Mouse (Mus musculus): ENCODE data around the gene Prss44. TPM values are rescaled to one million over a fixed set of nuclear protein-coding genes. Genes with fewer than 3 reads are reported as not detected.

The Prss44 gene
- not detected for polyA plus RNA-seq (2012; fragmentation: generic; extraction: Trizol)
- long read RNA-seq, experiment 1: 0 reads
- long read RNA-seq, experiment 2: 0 reads

DNA sequence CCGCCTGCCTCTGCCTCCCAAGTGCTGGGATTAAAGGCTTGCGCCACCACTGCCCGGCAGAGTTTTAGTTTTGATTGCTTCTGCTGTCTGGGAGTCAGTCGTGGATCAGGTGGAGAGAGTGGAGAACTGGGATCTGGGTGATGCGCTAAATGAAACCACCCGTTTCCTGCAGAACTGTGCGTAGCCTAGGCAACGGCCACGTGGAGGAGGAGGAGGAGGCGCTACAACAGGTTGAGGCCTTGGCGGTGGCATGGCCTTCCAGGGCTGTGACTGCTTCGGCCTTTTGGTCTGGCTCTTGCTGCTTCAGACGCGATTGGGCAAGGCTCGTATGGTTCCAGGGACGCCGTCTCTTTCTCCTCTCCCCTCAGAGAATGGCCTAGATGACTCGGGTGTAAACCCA, at the start of gene Prss44:
Gene Prss44 (plus strand): TSS at position 206 of the 400 bp plus-strand sequence.
- peaks cover 22% of the 10 kb centered on the region for H3K27me3 ChIP-seq (ENCODE audit: control insufficient read depth, insufficient read depth, insufficient read length)
- no peak within 1 kb of the TSS for H3ac ChIP-seq (ENCODE audit: control insufficient read depth, insufficient read length, low read depth)
- no peaks in the 10 kb centered on the region for H3K36me3 ChIP-seq (ENCODE audit: control insufficient read depth, insufficient read depth)
- no peak within 1 kb of the TSS for H3K4me3 ChIP-seq (ENCODE audit: insufficient read depth, poor library complexity, severe bottlenecking)
- no peak for TF ChIP-seq USF1 (IDR thresholded peaks at IDR 0.05; ENCODE audit: low read depth)
- TF ChIP-seq MAX (IDR thresholded peaks at IDR 0.05): no peak
- TF ChIP-seq MYOD1 (IDR thresholded peaks at IDR 0.05; ENCODE audit: control insufficient read depth, insufficient read length, low read depth): no peak
- no peak for TF ChIP-seq FOSL1 (IDR thresholded peaks at IDR 0.05; ENCODE audit: insufficient read depth, low read length, poor library complexity, severe bottlenecking)
- no peak for TF ChIP-seq CTCF (IDR thresholded peaks at IDR 0.05; ENCODE audit: control insufficient read depth, insufficient read depth, insufficient read length)
- no peak for TF ChIP-seq CEBPB (IDR thresholded peaks at IDR 0.05; ENCODE audit: low read depth)
- TF ChIP-seq MYOG (IDR thresholded peaks at IDR 0.05; ENCODE audit: control insufficient read depth, extremely low read depth, insufficient read length): no peak
- no peaks in the 10 kb centered on the region for H3K79me2 ChIP-seq (ENCODE audit: control insufficient read depth, insufficient read depth)
- H3K79me3 ChIP-seq (ENCODE audit: low read depth): no peaks in the 10 kb centered on the region

DNA sequence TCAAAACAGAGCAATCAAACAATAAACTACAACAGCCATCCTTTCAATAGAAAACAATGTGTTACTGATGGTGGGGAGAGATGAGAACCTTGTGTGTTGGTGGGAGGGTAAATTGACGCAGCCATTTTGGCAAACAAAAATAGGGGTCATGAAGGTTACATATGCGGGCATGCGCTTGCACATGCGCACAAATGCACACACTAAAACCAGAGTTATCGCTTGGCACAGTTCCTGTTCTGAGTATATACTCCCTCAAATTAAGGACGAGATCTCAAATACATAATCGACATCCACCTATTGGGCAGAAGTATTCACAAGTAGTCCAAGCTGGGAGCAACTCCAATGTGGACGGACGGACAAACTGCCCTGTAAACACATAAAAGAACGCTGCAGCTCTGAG, 41.5 kb upstream of the Prss44 start:
- Histone ChIP-seq H3ac (ENCODE audit: control insufficient read depth, insufficient read length, low read depth) (no peak overlapping the region), H3K4me3 (ENCODE audit: insufficient read depth, poor library complexity, severe bottlenecking) (no peak overlapping the region), H3K27me3 (ENCODE audit: control insufficient read depth, insufficient read depth, insufficient read length) (peaks cover 46% of the 10 kb centered on the region), H3K36me3 (ENCODE audit: control insufficient read depth, insufficient read depth) (no peaks in the 10 kb centered on the region), H3K79me3 (ENCODE audit: low read depth) (no peaks in the 10 kb centered on the region), H3K79me2 (ENCODE audit: control insufficient read depth, insufficient read depth) (no peaks in the 10 kb centered on the region)
- TF ChIP-seq MYOD1 (IDR thresholded peaks at IDR 0.05; ENCODE audit: control insufficient read depth, insufficient read length, low read depth): no peak

DNA sequence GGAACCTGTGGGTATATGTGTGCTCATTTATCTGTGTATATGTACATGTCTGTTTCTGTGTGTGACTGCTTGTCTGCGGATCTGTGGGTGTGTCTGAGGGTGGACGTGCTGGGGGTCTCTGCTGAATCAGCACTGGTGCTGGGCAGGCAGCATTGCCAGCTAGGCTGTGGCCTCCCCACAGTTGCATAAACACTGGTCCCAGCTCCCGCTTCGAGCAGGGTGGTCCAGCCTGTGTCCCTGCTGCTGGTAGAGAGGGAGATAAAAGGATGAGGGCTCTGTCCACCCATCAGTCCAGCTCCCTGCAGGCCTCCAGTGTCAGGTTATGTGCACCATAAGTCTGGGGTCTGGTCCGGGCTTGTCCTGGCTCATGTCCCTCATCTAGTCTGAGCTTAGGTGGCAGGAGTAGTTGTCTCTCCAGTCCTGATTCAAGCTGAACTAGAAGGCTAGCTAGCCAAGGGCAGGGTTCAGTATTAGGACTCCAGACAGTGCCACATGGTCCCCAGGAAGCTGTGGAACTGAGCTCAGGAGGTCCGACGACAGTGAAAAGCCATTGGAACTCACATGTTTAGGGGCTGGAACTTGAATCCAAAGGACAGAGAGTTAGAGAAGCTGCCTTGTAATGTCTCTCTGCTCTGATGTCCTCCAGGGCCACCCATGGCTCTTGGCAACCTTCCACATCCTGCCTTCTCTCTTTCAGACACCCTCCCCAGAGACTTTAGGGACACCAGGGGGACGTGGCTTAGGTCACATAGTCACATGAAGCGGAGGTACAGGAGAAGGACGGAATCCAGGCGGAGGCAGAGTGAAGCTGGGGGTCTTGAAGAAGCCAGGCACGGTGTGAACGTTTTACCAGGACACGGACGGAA, 39.2 kb upstream of the Prss44 start:
- no peaks in the 10 kb centered on the region for H3K79me2 ChIP-seq (ENCODE audit: control insufficient read depth, insufficient read depth)
- no peaks in the 10 kb centered on the region for H3K36me3 ChIP-seq (ENCODE audit: control insufficient read depth, insufficient read depth)
- H3K79me3 ChIP-seq (ENCODE audit: low read depth): no peaks in the 10 kb centered on the region
- H3ac ChIP-seq (ENCODE audit: control insufficient read depth, insufficient read length, low read depth): no peak overlapping the region
- peaks cover 36% of the 10 kb centered on the region for H3K27me3 ChIP-seq (ENCODE audit: control insufficient read depth, insufficient read depth, insufficient read length)
- TF ChIP-seq CTCF (IDR thresholded peaks at IDR 0.05; ENCODE audit: control insufficient read depth, insufficient read depth, insufficient read length): no peak
- no peak overlapping the region for H3K4me3 ChIP-seq (ENCODE audit: insufficient read depth, poor library complexity, severe bottlenecking)

DNA sequence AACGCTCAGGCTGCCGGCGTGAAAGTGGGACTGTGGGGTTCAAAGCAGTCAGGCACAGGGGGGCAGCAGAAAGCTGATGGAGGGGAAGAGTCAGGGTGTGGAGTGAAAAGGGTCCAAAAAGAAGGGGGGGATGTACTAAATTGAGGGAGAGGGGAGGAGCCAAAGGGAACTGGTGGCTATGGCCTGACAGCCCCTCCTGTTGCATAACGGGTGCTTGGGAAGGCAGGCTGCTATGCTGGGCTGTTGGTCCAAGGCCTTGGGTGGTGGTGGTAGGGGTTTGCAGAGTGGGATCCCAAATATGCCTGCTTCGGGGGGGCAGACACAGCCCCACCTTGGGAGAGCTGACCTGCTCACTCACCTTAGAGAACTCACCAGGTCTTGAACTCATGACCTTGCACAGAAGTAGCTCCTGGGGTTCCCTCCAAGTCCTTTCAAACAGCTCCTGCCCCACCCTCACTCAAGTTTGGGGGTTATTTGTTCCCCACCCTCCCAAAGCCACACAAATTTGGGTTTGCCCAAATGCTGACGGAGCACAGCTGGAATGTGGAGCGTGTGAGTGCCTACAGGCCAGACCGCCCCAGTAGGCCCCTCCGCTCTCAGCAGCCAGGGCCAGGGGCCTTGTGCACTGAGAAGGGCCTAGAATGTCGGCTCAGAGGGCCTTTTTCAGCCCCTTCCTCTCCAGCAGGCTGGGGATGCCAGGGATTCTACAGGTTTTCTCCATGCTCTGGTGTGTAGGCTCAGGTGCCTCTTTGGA, 38.3 kb upstream of the Prss44 start:
- H3K27me3 ChIP-seq (ENCODE audit: control insufficient read depth, insufficient read depth, insufficient read length): peaks cover 31% of the 10 kb centered on the region
- TF ChIP-seq CEBPB (IDR thresholded peaks at IDR 0.05; ENCODE audit: low read depth) (no peak), MAX (IDR thresholded peaks at IDR 0.05) (no peak), USF1 (IDR thresholded peaks at IDR 0.05; ENCODE audit: low read depth) (no peak), MYOD1 (IDR thresholded peaks at IDR 0.05; ENCODE audit: control insufficient read depth, insufficient read length, low read depth) (no peak), CTCF (IDR thresholded peaks at IDR 0.05; ENCODE audit: control insufficient read depth, insufficient read depth, insufficient read length) (no peak), FOSL1 (IDR thresholded peaks at IDR 0.05; ENCODE audit: insufficient read depth, low read length, poor library complexity, severe bottlenecking) (no peak), MYOG (IDR thresholded peaks at IDR 0.05; ENCODE audit: control insufficient read depth, extremely low read depth, insufficient read length) (no peak)
- no peak overlapping the region for H3ac ChIP-seq (ENCODE audit: control insufficient read depth, insufficient read length, low read depth)
- no peaks in the 10 kb centered on the region for H3K79me2 ChIP-seq (ENCODE audit: control insufficient read depth, insufficient read depth)
- no peaks in the 10 kb centered on the region for H3K36me3 ChIP-seq (ENCODE audit: control insufficient read depth, insufficient read depth)
- H3K79me3 ChIP-seq (ENCODE audit: low read depth): no peaks in the 10 kb centered on the region
- H3K4me3 ChIP-seq (ENCODE audit: insufficient read depth, poor library complexity, severe bottlenecking): no peak overlapping the region

DNA sequence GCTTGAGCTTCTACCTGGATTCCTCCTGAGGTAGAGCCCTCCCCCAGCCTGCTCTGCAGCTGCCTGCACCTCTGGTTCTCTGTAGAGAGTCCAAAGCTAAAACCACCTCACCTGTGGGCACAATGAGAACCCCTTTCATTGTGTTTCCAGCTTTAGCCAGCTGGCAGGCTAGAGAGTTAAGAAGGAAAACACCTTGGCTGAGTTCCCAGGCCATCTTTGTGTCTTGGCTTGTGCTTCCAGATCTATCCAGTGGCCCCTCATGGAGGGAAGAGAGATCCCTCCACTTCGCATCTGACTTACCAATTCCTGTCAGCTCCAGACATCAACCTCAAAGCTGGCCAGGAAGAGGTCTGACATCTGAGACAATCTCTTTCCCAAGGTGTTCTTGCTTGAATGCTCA, 35.7 kb upstream of the Prss44 start:
- Histone ChIP-seq H3ac (ENCODE audit: control insufficient read depth, insufficient read length, low read depth) (no peak overlapping the region), H3K36me3 (ENCODE audit: control insufficient read depth, insufficient read depth) (no peaks in the 10 kb centered on the region), H3K79me2 (ENCODE audit: control insufficient read depth, insufficient read depth) (no peaks in the 10 kb centered on the region), H3K4me3 (ENCODE audit: insufficient read depth, poor library complexity, severe bottlenecking) (no peak overlapping the region), H3K27me3 (ENCODE audit: control insufficient read depth, insufficient read depth, insufficient read length) (peaks cover 25% of the 10 kb centered on the region), H3K79me3 (ENCODE audit: low read depth) (no peaks in the 10 kb centered on the region)
- TF ChIP-seq USF1 (IDR thresholded peaks at IDR 0.05; ENCODE audit: low read depth) (no peak), MYOG (IDR thresholded peaks at IDR 0.05; ENCODE audit: control insufficient read depth, extremely low read depth, insufficient read length) (no peak), FOSL1 (IDR thresholded peaks at IDR 0.05; ENCODE audit: insufficient read depth, low read length, poor library complexity, severe bottlenecking) (no peak), CTCF (IDR thresholded peaks at IDR 0.05; ENCODE audit: control insufficient read depth, insufficient read depth, insufficient read length) (no peak), MYOD1 (IDR thresholded peaks at IDR 0.05; ENCODE audit: control insufficient read depth, insufficient read length, low read depth) (no peak), MAX (IDR thresholded peaks at IDR 0.05) (no peak), CEBPB (IDR thresholded peaks at IDR 0.05; ENCODE audit: low read depth) (no peak)

All from C2C12 (cell line).